Mouse (Mus musculus): ENCODE results near the gene Gsn. TPM values are rescaled to one million over a fixed set of nuclear protein-coding genes. Genes with fewer than 3 reads are reported as not detected.

Gsn gene
- total and polyA plus RNA-seq, 3 experiments, result 24.2 to 54.2 (median 42.9) TPM

GRCm38 (mm10) chr2:35338707-35339106, 82.5 kb downstream of the Gsn start:
- Histone ChIP-seq H3K4me2 (ENCODE audit: insufficient read depth, low read depth, poor library complexity, severe bottlenecking) (no peak overlapping the region), H3K36me3 (replicated peaks in 1 of 2; ENCODE audit: control insufficient read depth in 1 of 2, insufficient read depth in 1 of 2, low read length in 1 of 2) (no peaks in the 10 kb centered on the region), H3K27me3 (replicated peaks) (peaks cover 12% of the 10 kb centered on the region), H3K4me1 (ENCODE audit: control insufficient read depth in 1 of 2, insufficient read depth in 2 of 2) (peaks cover 7 to 21% of the 10 kb centered on the region in 2 experiments), H3K79me2 (replicated peaks; ENCODE audit: control insufficient read depth, extremely low read depth, insufficient read depth, poor library complexity, severe bottlenecking) (no peaks in the 10 kb centered on the region), H3K9me3 (replicated peaks; ENCODE audit: low read length) (no peaks in the 10 kb centered on the region), H3K27ac (ENCODE audit: insufficient read depth, low read depth) (no peak overlapping the region), H3K9ac (ENCODE audit: insufficient read depth, low read depth) (no peak overlapping the region), H3K4me3 (replicated peaks in 1 of 3; ENCODE audit: low read depth in 2 of 3, low read length in 2 of 3, poor library complexity in 1 of 3) (no peak overlapping the region)
- in situ Hi-C loops (cut with MboI; ENCODE audit: low pct_ligation_motif_present, low pct_unique_long_range_greater_than_20kb, low sequenced_read_pairs), result loop anchor here (5.0 kb wide), 1 partner anchor 41 kb away; no protein-coding TSS in a partner anchor
- dilution Hi-C loops (cut with MboI; ENCODE audit: extremely low pct_ligation_motif_present, extremely low pct_unique_long_range_greater_than_20kb, low sequenced_read_pairs), result no loop called here
- TF ChIP-seq MAFK (IDR thresholded peaks at IDR 0.05; ENCODE audit: insufficient replicate concordance, low read length), result no peak
- TF ChIP-seq ZMIZ1 (IDR thresholded peaks at IDR 0.05; ENCODE audit: low read depth, low read length), result no peak
- no peak for TF ChIP-seq USF2 (conservative IDR thresholded peaks at IDR 0.05; ENCODE audit: low read depth, low read length)
- no peak for TF ChIP-seq JUND (conservative IDR thresholded peaks at IDR 0.05; ENCODE audit: low read depth, low read length)
- TF ChIP-seq UBTF (IDR thresholded peaks at IDR 0.05; ENCODE audit: low read depth, low read length), result no peak
- no peak for TF ChIP-seq RCOR1 (conservative IDR thresholded peaks at IDR 0.05; ENCODE audit: low read depth, low read length)
- TF ChIP-seq MAZ (IDR thresholded peaks at IDR 0.05; ENCODE audit: low read depth, low read length), result no peak
- TF ChIP-seq PAX5 (IDR thresholded peaks at IDR 0.05; ENCODE audit: low read length), result no peak
- TF ChIP-seq ZC3H11A (IDR thresholded peaks at IDR 0.05; ENCODE audit: low read depth, low read length), result no peak
- no peak for TF ChIP-seq EP300 (IDR thresholded peaks at IDR 0.05; ENCODE audit: low read length)
- TF ChIP-seq KAT2A (IDR thresholded peaks at IDR 0.05; ENCODE audit: insufficient replicate concordance, low read length), result no peak
- TF ChIP-seq GABPA (IDR thresholded peaks at IDR 0.05; ENCODE audit: insufficient replicate concordance, low read depth, low read length), result no peak
- no peak for TF ChIP-seq CHD1 (IDR thresholded peaks at IDR 0.05; ENCODE audit: low read depth, low read length)
- no peak for TF ChIP-seq SMC3 (IDR thresholded peaks at IDR 0.05; ENCODE audit: low read depth, low read length)
- no peak for TF ChIP-seq MYC (IDR thresholded peaks at IDR 0.05; ENCODE audit: low read depth, low read length)
- no peak for TF ChIP-seq MAX (IDR thresholded peaks at IDR 0.05; ENCODE audit: low read length)
- no peak for TF ChIP-seq CTCF (conservative IDR thresholded peaks at IDR 0.05 in 1 of 2, IDR thresholded peaks at IDR 0.05 in 1 of 2; ENCODE audit: low read depth in 2 of 2, low read length in 2 of 2)
- DNase-seq (ENCODE audit: extremely low read depth), result no peak

DNA sequence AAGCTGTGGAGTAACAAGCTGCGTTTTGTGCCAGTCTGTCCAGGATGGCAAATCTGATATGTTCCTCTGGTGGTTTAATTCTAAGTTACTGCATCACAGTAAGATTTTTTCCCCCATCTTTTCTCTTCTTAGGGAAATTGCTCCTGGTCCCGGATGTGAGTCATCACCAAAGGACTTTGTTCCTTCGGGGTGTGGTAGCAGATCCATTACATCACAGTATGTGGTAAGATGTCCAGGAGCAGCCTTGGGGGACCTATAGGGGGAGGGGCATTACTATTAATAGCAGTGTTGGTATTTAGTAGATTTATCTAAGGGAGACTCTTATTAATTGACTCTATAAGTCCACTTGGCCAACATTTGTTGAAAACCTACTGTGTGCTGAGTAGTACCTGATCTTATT, 86.4 kb downstream of the Gsn start:
- in situ Hi-C loops (cut with MboI; ENCODE audit: low pct_ligation_motif_present, low pct_unique_long_range_greater_than_20kb, low sequenced_read_pairs), result no loop called here

More for the DNA sequence above, 86.4 kb downstream of the Gsn start:
- no peak overlapping the region for H3K4me3 ChIP-seq (replicated peaks in 1 of 3; ENCODE audit: low read depth in 2 of 3, low read length in 2 of 3, poor library complexity in 1 of 3)
- no peak overlapping the region for H3K4me2 ChIP-seq (ENCODE audit: insufficient read depth, low read depth, poor library complexity, severe bottlenecking)
- no peak for DNase-seq (ENCODE audit: extremely low read depth)
- H3K4me1 ChIP-seq (ENCODE audit: control insufficient read depth in 1 of 2, insufficient read depth in 2 of 2), result peaks cover 3 to 13% of the 10 kb centered on the region in 2 experiments; a peak in 3 of 4 replicates
- dilution Hi-C loops (cut with MboI; ENCODE audit: extremely low pct_ligation_motif_present, extremely low pct_unique_long_range_greater_than_20kb, low sequenced_read_pairs), result no loop called here
- no peaks in the 10 kb centered on the region for H3K79me2 ChIP-seq (replicated peaks; ENCODE audit: control insufficient read depth, extremely low read depth, insufficient read depth, poor library complexity, severe bottlenecking)
- H3K36me3 ChIP-seq (replicated peaks in 1 of 2; ENCODE audit: control insufficient read depth in 1 of 2, insufficient read depth in 1 of 2, low read length in 1 of 2), result no peaks in the 10 kb centered on the region
- no peak overlapping the region for H3K27ac ChIP-seq (ENCODE audit: insufficient read depth, low read depth)
- H3K27me3 ChIP-seq (replicated peaks), result no peaks in the 10 kb centered on the region
- H3K9me3 ChIP-seq (replicated peaks; ENCODE audit: low read length), result no peaks in the 10 kb centered on the region
- H3K9ac ChIP-seq (ENCODE audit: insufficient read depth, low read depth), result no peak overlapping the region
- TF ChIP-seq CHD1 (IDR thresholded peaks at IDR 0.05; ENCODE audit: low read depth, low read length), result no peak
- TF ChIP-seq KAT2A (IDR thresholded peaks at IDR 0.05; ENCODE audit: insufficient replicate concordance, low read length), result no peak
- no peak for TF ChIP-seq HCFC1 (IDR thresholded peaks at IDR 0.05; ENCODE audit: low read depth, low read length)
- no peak for TF ChIP-seq TBP (conservative IDR thresholded peaks at IDR 0.05; ENCODE audit: low read depth, low read length)
- no peak for TF ChIP-seq PAX5 (IDR thresholded peaks at IDR 0.05; ENCODE audit: low read length)
- no peak for TF ChIP-seq SMC3 (IDR thresholded peaks at IDR 0.05; ENCODE audit: low read depth, low read length)
